Mouse (Mus musculus): ENCODE data around the gene Foxo1. TPM values are rescaled to one million over a fixed set of nuclear protein-coding genes. Genes with fewer than 3 reads are reported as not detected.

Gene Foxo1
- total RNA-seq, 4 experiments from 2014 or later: 17.5 to 20.3 (median 19.0) TPM

- DNase-seq (ENCODE audit: low spot score in 2 of 2): no peak
These were observed 40.6 kb downstream of the Foxo1 start for GRCm38 (mm10) chr3:52308586-52309321.

- no peak for DNase-seq (ENCODE audit: low spot score in 2 of 2)
These were observed 52.6 kb downstream of the Foxo1 start for GRCm38 (mm10) chr3:52320516-52321270.

GRCm38 (mm10) chr3:52322401-52323385, 54.6 kb downstream of the Foxo1 start:
- DNase-seq (ENCODE audit: low spot score in 2 of 2): no peak

GRCm38 (mm10) chr3:52325006-52325405, 56.9 kb downstream of the Foxo1 start:
- no peak for DNase-seq (ENCODE audit: low spot score in 2 of 2)

GRCm38 (mm10) chr3:52326687-52327086, 58.6 kb downstream of the Foxo1 start:
- peak in 1 of 2 experiments; percentile 36 for DNase-seq (ENCODE audit: low spot score in 2 of 2)

GRCm38 (mm10) chr3:52327146-52327545, 59.0 kb downstream of the Foxo1 start:
- DNase-seq (ENCODE audit: low spot score in 2 of 2): no peak

- no peak for DNase-seq (ENCODE audit: low spot score in 2 of 2)
These were observed 63.6 kb downstream of the Foxo1 start for GRCm38 (mm10) chr3:52331709-52332108.

- DNase-seq (ENCODE audit: low spot score in 2 of 2): no peak
These were observed 70.6 kb downstream of the Foxo1 start for GRCm38 (mm10) chr3:52338761-52339160.

- DNase-seq (ENCODE audit: low spot score in 2 of 2): no peak
These were observed 72.3 kb downstream of the Foxo1 start for GRCm38 (mm10) chr3:52340336-52341034.

GRCm38 (mm10) chr3:52342226-52342625, 74.1 kb downstream of the Foxo1 start:
- peak in 1 of 2 experiments; percentile 31 for DNase-seq (ENCODE audit: low spot score in 2 of 2)

GRCm38 (mm10) chr3:52342801-52343200, 74.7 kb downstream of the Foxo1 start:
- peak in 1 of 2 experiments; percentile 43 for DNase-seq (ENCODE audit: low spot score in 2 of 2)

- no peak for DNase-seq (ENCODE audit: low spot score in 2 of 2)
These were observed 75.3 kb downstream of the Foxo1 start for GRCm38 (mm10) chr3:52343270-52344070.

GRCm38 (mm10) chr3:52345881-52346280, 77.7 kb downstream of the Foxo1 start:
- no peak for DNase-seq (ENCODE audit: low spot score in 2 of 2)

GRCm38 (mm10) chr3:52346986-52347710, 79.0 kb downstream of the Foxo1 start:
- no peak for DNase-seq (ENCODE audit: low spot score in 2 of 2)

- DNase-seq (ENCODE audit: low spot score in 2 of 2): no peak
These were observed 80.0 kb downstream of the Foxo1 start for GRCm38 (mm10) chr3:52347980-52348622.

GRCm38 (mm10) chr3:52350636-52351035, 82.5 kb downstream of the Foxo1 start:
- no peak for DNase-seq (ENCODE audit: low spot score in 2 of 2)

- DNase-seq (ENCODE audit: low spot score in 2 of 2): no peak
These were observed 83.8 kb downstream of the Foxo1 start for GRCm38 (mm10) chr3:52351901-52352300.

GRCm38 (mm10) chr3:52354203-52354602, 86.1 kb downstream of the Foxo1 start:
- no peak for DNase-seq (ENCODE audit: low spot score in 2 of 2)

All from left cerebral cortex, adult 8-10 months (tissue).